Mouse (Mus musculus) small intestine, adult 2 months (tissue): ENCODE results near the gene Adamtsl1. TPM values are rescaled to one million over a fixed set of nuclear protein-coding genes. Genes with fewer than 3 reads are reported as not detected.

Source experiments
- H3K27ac ChIP-seq: fragments of 200-500 bp; 2 replicates; pipeline ENCODE4 v1.5.1; 2012; ENCODE audit warnings: low read depth, low read length, control low read depth, inconsistent platforms; ENCODE audit not compliant: insufficient read depth
- H3K27me3 ChIP-seq: fragments of 200-500 bp; 2 replicates; pipeline ENCODE4 v1.6.1; 2012; ENCODE audit warnings: mild to moderate bottlenecking, moderate library complexity, low read length, inconsistent platforms; ENCODE audit not compliant: control insufficient read depth, insufficient read depth
- H3K36me3 ChIP-seq: fragments of 200-500 bp; 2 replicates; pipeline ENCODE4 v1.6.1; 2012; ENCODE audit warnings: mild to moderate bottlenecking, low read length, control low read depth, inconsistent platforms; ENCODE audit not compliant: control insufficient read depth, insufficient read depth
- H3K4me1 ChIP-seq: fragments of 200-500 bp; 2 replicates; pipeline ENCODE4 v1.6.1; 2012; ENCODE audit warnings: low read length, inconsistent platforms, mixed read lengths; ENCODE audit not compliant: control insufficient read depth, insufficient read depth, insufficient read length
- H3K4me3 ChIP-seq: fragments of 200-500 bp; 2 replicates; pipeline ENCODE4 v1.5.1; 2012; ENCODE audit warnings: low read depth, mild to moderate bottlenecking, control low read depth, inconsistent platforms, low read length, moderate library complexity
- CTCF ChIP-seq: fragments of 200-500 bp; IDR thresholded peaks from 2 replicates; pipeline ENCODE4 v1.5.1; 2012; ENCODE audit warnings: low read depth, mild to moderate bottlenecking, control low read depth, inconsistent platforms, low read length, moderate library complexity, mixed read lengths; ENCODE audit not compliant: insufficient replicate concordance, insufficient read length; ENCODE audit errors: extremely low read depth
- POLR2A ChIP-seq: fragments of 200-500 bp; IDR thresholded peaks from 2 replicates; pipeline ENCODE4 v1.6.1; 2012; ENCODE audit warnings: low read depth, mild to moderate bottlenecking, control low read depth, inconsistent platforms, low read length, moderate library complexity
- WGBS: fragments of 180-500 bp; shearing (Covaris S2); methylation state at CpG from one replicate; pipeline ENCODE4 v1.1.7; 2018; 5-methylcytosine and 5-hydroxymethylcytosine counted together
- polyA plus RNA-seq: library from polyadenylated mRNA; depleted of rRNA; stranded (reverse); fragments of >200 nt; gene quantifications from 2 replicates; pipeline ENCODE4 v1.2.3, GENCODE M21; 2012

The Adamtsl1 gene
- polyA plus RNA-seq, 1 experiment, result 1.1 TPM

GRCm38 (mm10) chr4:86422586-86422985, 908.6 kb downstream of the Adamtsl1 start:
- TF ChIP-seq POLR2A (no peak), CTCF (no peak)
- WGBS, result 41% methylated on average over 6 of the region's 6 CpGs

GRCm38 (mm10) chr4:86425581-86425980, 911.6 kb downstream of the Adamtsl1 start:
- 72% methylated on average over 7 of the region's 7 CpGs for WGBS
- H3K4me3 ChIP-seq, result no peak overlapping the region
- no peaks in the 10 kb centered on the region for H3K4me1 ChIP-seq

More at GRCm38 (mm10) chr4:86422586-86422985, 908.6 kb downstream of the Adamtsl1 start:
- H3K4me3 ChIP-seq, result no peak overlapping the region
- H3K27ac ChIP-seq, result no peak overlapping the region
- H3K27me3 ChIP-seq, result no peaks in the 10 kb centered on the region
- no peaks in the 10 kb centered on the region for H3K4me1 ChIP-seq
- no peaks in the 10 kb centered on the region for H3K36me3 ChIP-seq

GRCm38 (mm10) chr4:86426549-86426948, 912.6 kb downstream of the Adamtsl1 start:
- Histone ChIP-seq H3K4me3 (no peak overlapping the region), H3K4me1 (no peaks in the 10 kb centered on the region), H3K27ac (no peak overlapping the region), H3K36me3 (no peaks in the 10 kb centered on the region), H3K27me3 (no peaks in the 10 kb centered on the region)
- TF ChIP-seq POLR2A (no peak), CTCF (no peak)
- 89% methylated on average over 11 of the region's 11 CpGs for WGBS

More at GRCm38 (mm10) chr4:86425581-86425980, 911.6 kb downstream of the Adamtsl1 start:
- Histone ChIP-seq H3K27me3 (no peaks in the 10 kb centered on the region), H3K27ac (no peak overlapping the region), H3K36me3 (no peaks in the 10 kb centered on the region)
- TF ChIP-seq CTCF, result no peak
- no peak for TF ChIP-seq POLR2A

GRCm38 (mm10) chr4:86427312-86427711, 913.3 kb downstream of the Adamtsl1 start:
- WGBS, result 75% methylated on average over 5 of the region's 5 CpGs
- no peak overlapping the region for H3K27ac ChIP-seq
- no peaks in the 10 kb centered on the region for H3K4me1 ChIP-seq
- no peaks in the 10 kb centered on the region for H3K27me3 ChIP-seq
- H3K4me3 ChIP-seq, result no peak overlapping the region
- no peaks in the 10 kb centered on the region for H3K36me3 ChIP-seq
- no peak for TF ChIP-seq POLR2A
- no peak for TF ChIP-seq CTCF

- TF ChIP-seq CTCF (no peak), POLR2A (no peak)
- Histone ChIP-seq H3K27ac (no peak overlapping the region), H3K36me3 (no peaks in the 10 kb centered on the region), H3K27me3 (no peaks in the 10 kb centered on the region), H3K4me1 (no peaks in the 10 kb centered on the region), H3K4me3 (no peak overlapping the region)
- WGBS, result 79% methylated on average over 6 of the region's 6 CpGs
Measured at GRCm38 (mm10) chr4:86428091-86428745, 914.2 kb downstream of the Adamtsl1 start.

- Histone ChIP-seq H3K4me1 (no peaks in the 10 kb centered on the region), H3K36me3 (no peaks in the 10 kb centered on the region), H3K27me3 (no peaks in the 10 kb centered on the region), H3K27ac (no peak overlapping the region), H3K4me3 (no peak overlapping the region)
- no peak for TF ChIP-seq POLR2A
- no peak for TF ChIP-seq CTCF
- 71% methylated on average over 3 of the region's 3 CpGs for WGBS
Measured at GRCm38 (mm10) chr4:86435631-86436030, 921.7 kb downstream of the Adamtsl1 start.

- Histone ChIP-seq H3K27me3 (no peaks in the 10 kb centered on the region), H3K4me3 (no peak overlapping the region), H3K4me1 (no peaks in the 10 kb centered on the region), H3K27ac (no peak overlapping the region), H3K36me3 (no peaks in the 10 kb centered on the region)
- TF ChIP-seq POLR2A (no peak), CTCF (no peak)
- 56% methylated on average over 3 of the region's 3 CpGs for WGBS
Measured at GRCm38 (mm10) chr4:86436336-86436735, 922.4 kb downstream of the Adamtsl1 start.
